Mouse (Mus musculus): ENCODE results near the gene Cd22.
A peak's percentile ranks its signal among the peaks of the same experiment; 100 is the strongest.
"Not testable (repeated sequence)": the region's sequence is repeated elsewhere in the genome, so short reads cannot be mapped to it uniquely, and the experiment has no call there.

Cd22 gene

GRCm38 (mm10) chr7:30859635-30860402, 20.3 kb downstream of the Cd22 start:
- DNase-seq, result peak; percentile 48 to 68

GRCm38 (mm10) chr7:30859290-30859634, 20.9 kb downstream of the Cd22 start:
- peak; percentile 66 to 80 for DNase-seq

- DNase-seq, result no peak
These were observed 22.4 kb downstream of the Cd22 start for GRCm38 (mm10) chr7:30857746-30858145.

GRCm38 (mm10) chr7:30856078-30856477, 24.1 kb downstream of the Cd22 start, which contains the start of gene Ffar3:
Ffar3 (minus strand) TSS chr7:30856178.
- DNase-seq, result no peak

GRCm38 (mm10) chr7:30851421-30851820, 28.7 kb downstream of the Cd22 start:
- DNase-seq, result no peak

GRCm38 (mm10) chr7:30847934-30848333, 32.2 kb downstream of the Cd22 start:
- DNase-seq, result no peak

- no peak for DNase-seq
These were observed 32.8 kb downstream of the Cd22 start for GRCm38 (mm10) chr7:30847386-30847785.

GRCm38 (mm10) chr7:30846505-30847053, 33.6 kb downstream of the Cd22 start:
- no peak for DNase-seq

- no peak for DNase-seq
These were observed 35.4 kb downstream of the Cd22 start for GRCm38 (mm10) chr7:30844676-30845297.

GRCm38 (mm10) chr7:30842092-30842491, 38.0 kb downstream of the Cd22 start:
- DNase-seq, result no peak

- DNase-seq, result no peak
These were observed 38.8 kb downstream of the Cd22 start for GRCm38 (mm10) chr7:30841379-30841778.

GRCm38 (mm10) chr7:30840306-30840705, 39.8 kb downstream of the Cd22 start:
- DNase-seq, result no peak

GRCm38 (mm10) chr7:30837277-30837676, 42.9 kb downstream of the Cd22 start:
- DNase-seq, result no peak

GRCm38 (mm10) chr7:30832684-30833083, 47.5 kb downstream of the Cd22 start:
- not testable (repeated sequence) for DNase-seq

GRCm38 (mm10) chr7:30832261-30832660, 47.9 kb downstream of the Cd22 start:
- no peak for DNase-seq

- DNase-seq, result no peak
These were observed 50.7 kb downstream of the Cd22 start for GRCm38 (mm10) chr7:30829428-30829827.

- DNase-seq, result not testable (repeated sequence)
These were observed 51.3 kb downstream of the Cd22 start for GRCm38 (mm10) chr7:30828871-30829270.

GRCm38 (mm10) chr7:30826660-30827059, 53.5 kb downstream of the Cd22 start:
- DNase-seq, result no peak

- DNase-seq, result no peak
These were observed 55.8 kb downstream of the Cd22 start for GRCm38 (mm10) chr7:30824306-30824705.

- no peak for DNase-seq
These were observed 56.5 kb downstream of the Cd22 start, which contains the start of gene Ffar2 for GRCm38 (mm10) chr7:30823675-30824074. Ffar2 (minus strand) TSS chr7:30823775.

- DNase-seq, result no peak
These were observed 58.6 kb downstream of the Cd22 start for GRCm38 (mm10) chr7:30821532-30821931.

GRCm38 (mm10) chr7:30820854-30821445, 59.2 kb downstream of the Cd22 start:
- DNase-seq, result no peak

GRCm38 (mm10) chr7:30820131-30820530, 60.0 kb downstream of the Cd22 start:
- DNase-seq, result no peak

Measured in lung, postnatal 4 days (tissue).